Mouse (Mus musculus) CH12.LX (cell line): Measurements from ENCODE around the gene Rpl10a. TPM values are rescaled to one million over a fixed set of nuclear protein-coding genes. Genes with fewer than 3 reads are reported as not detected.

ENCODE experiments used
- DNase-seq: peaks from one replicate; pipeline ENCODE4 v3.0.0-alpha.2; 2013; ENCODE audit errors: extremely low read depth
- H3K27ac ChIP-seq: 2 replicates; pipeline ENCODE4 v1.5.1; 2012; ENCODE audit warnings: low read depth, mild to moderate bottlenecking, control low read depth, moderate library complexity; ENCODE audit not compliant: insufficient read depth
- H3K27me3 ChIP-seq: replicated peaks from 2 replicates; pipeline ENCODE3; 2012; ENCODE audit warnings: inconsistent platforms
- H3K36me3 ChIP-seq, 2 experiments: replicated peaks in 1 of 2; 2 replicates each; pipeline versions ENCODE3 to v1.6.1; 2012; ENCODE audit warnings: inconsistent platforms in 1 of 2, low read length in 1 of 2, mild to moderate bottlenecking in 1 of 2, mixed read lengths in 1 of 2, moderate library complexity in 1 of 2; ENCODE audit not compliant: control insufficient read depth in 1 of 2, insufficient read depth in 1 of 2
- H3K4me1 ChIP-seq, 2 experiments: 2 replicates each; pipeline ENCODE4 v1.6.1; 2012; ENCODE audit warnings: inconsistent platforms in 1 of 2, moderate library complexity in 1 of 2; ENCODE audit not compliant: insufficient read depth in 2 of 2, control insufficient read depth in 1 of 2
- H3K4me2 ChIP-seq: 2 replicates; pipeline ENCODE4 v1.6.1; 2012; ENCODE audit warnings: low read depth, mild to moderate bottlenecking, control low read depth; ENCODE audit not compliant: poor library complexity, insufficient read depth, severe bottlenecking
- H3K4me3 ChIP-seq, 3 experiments: fragments of 150-350 bp in 1 of 3; sonication (generic) in 1 of 3; replicated peaks in 1 of 3; 2 replicates each; pipeline versions ENCODE3 to v1.5.1; 2011 to 2012; ENCODE audit warnings: low read depth in 2 of 3, low read length in 2 of 3, mild to moderate bottlenecking in 2 of 3, moderate library complexity in 2 of 3, control low read depth in 1 of 3, improper control_type of control experiment in 1 of 3, inconsistent platforms in 1 of 3, mixed read lengths in 1 of 3; ENCODE audit not compliant: poor library complexity in 1 of 3
- H3K79me2 ChIP-seq: replicated peaks from 2 replicates; pipeline ENCODE4 v1.6.1; 2012; ENCODE audit warnings: mild to moderate bottlenecking, moderate library complexity; ENCODE audit not compliant: control insufficient read depth, poor library complexity, insufficient read depth, severe bottlenecking; ENCODE audit errors: extremely low read depth
- H3K9ac ChIP-seq: 2 replicates; pipeline ENCODE4 v1.6.1; 2012; ENCODE audit warnings: low read depth, mild to moderate bottlenecking, control low read depth, moderate library complexity; ENCODE audit not compliant: insufficient read depth
- H3K9me3 ChIP-seq: replicated peaks from 2 replicates; pipeline ENCODE3; 2012; ENCODE audit warnings: low read length, inconsistent platforms, mixed read lengths
- BHLHE40 ChIP-seq: IDR thresholded peaks from 2 replicates; pipeline ENCODE4 v1.6.1; 2011; ENCODE audit warnings: mild to moderate bottlenecking, low read depth, low read length, improper control_type of control experiment
- CHD2 ChIP-seq: IDR thresholded peaks from 2 replicates; pipeline ENCODE4 v1.6.1; 2011; ENCODE audit warnings: low read length, improper control_type of control experiment
- CTCF ChIP-seq, 2 experiments: IDR thresholded peaks in 1 of 2; conservative IDR thresholded peaks in 1 of 2; 2 replicates each; pipeline ENCODE4 v1.5.1; 2011 to 2012; ENCODE audit warnings: low read depth in 2 of 2, low read length in 2 of 2, improper control_type of control experiment in 1 of 2, inconsistent platforms in 1 of 2, mild to moderate bottlenecking in 1 of 2, moderate library complexity in 1 of 2
- ELF1 ChIP-seq: IDR thresholded peaks from 2 replicates; pipeline ENCODE4 v1.6.1; 2014; ENCODE audit warnings: low read depth, mild to moderate bottlenecking, inconsistent platforms, low read length, improper control_type of control experiment
- EP300 ChIP-seq: IDR thresholded peaks from 2 replicates; pipeline ENCODE4 v1.6.1; 2011; ENCODE audit warnings: low read length, improper control_type of control experiment
- ETS1 ChIP-seq: conservative IDR thresholded peaks from 2 replicates; pipeline ENCODE4 v1.6.1; 2012; ENCODE audit warnings: low read depth, mild to moderate bottlenecking, inconsistent platforms, low read length, improper control_type of control experiment, moderate library complexity
- GABPA ChIP-seq: IDR thresholded peaks from 2 replicates; pipeline ENCODE4 v1.6.1; 2012; ENCODE audit warnings: low read depth, low read length, improper control_type of control experiment, inconsistent platforms; ENCODE audit not compliant: insufficient replicate concordance
- HCFC1 ChIP-seq: IDR thresholded peaks from 2 replicates; pipeline ENCODE4 v1.6.1; 2012; ENCODE audit warnings: low read depth, mild to moderate bottlenecking, inconsistent platforms, low read length, improper control_type of control experiment
- IRF4 ChIP-seq: IDR thresholded peaks from 2 replicates; pipeline ENCODE4 v1.6.1; 2014; ENCODE audit warnings: low read depth, mild to moderate bottlenecking, inconsistent platforms, low read length, improper control_type of control experiment
- JUN ChIP-seq: IDR thresholded peaks from 2 replicates; pipeline ENCODE4 v1.6.1; 2011; ENCODE audit warnings: low read depth, mild to moderate bottlenecking, low read length, improper control_type of control experiment, moderate library complexity; ENCODE audit not compliant: insufficient read depth
- JUND ChIP-seq: conservative IDR thresholded peaks from 2 replicates; pipeline ENCODE4 v1.6.1; 2011; ENCODE audit warnings: low read depth, low read length, improper control_type of control experiment
- KAT2A ChIP-seq: IDR thresholded peaks from 2 replicates; pipeline ENCODE4 v1.6.1; 2012; ENCODE audit warnings: low read length, improper control_type of control experiment, inconsistent platforms; ENCODE audit not compliant: insufficient replicate concordance
- MAFK ChIP-seq: IDR thresholded peaks from 2 replicates; pipeline ENCODE4 v1.6.1; 2011; ENCODE audit warnings: low read length, improper control_type of control experiment; ENCODE audit not compliant: insufficient replicate concordance
- MAX ChIP-seq: IDR thresholded peaks from 2 replicates; pipeline ENCODE4 v1.6.1; 2011; ENCODE audit warnings: low read length, improper control_type of control experiment
- MEF2A ChIP-seq: IDR thresholded peaks from 2 replicates; pipeline ENCODE4 v1.6.1; 2014; ENCODE audit warnings: low read depth, mild to moderate bottlenecking, inconsistent platforms, low read length, improper control_type of control experiment, borderline replicate concordance
- MXI1 ChIP-seq: IDR thresholded peaks from 2 replicates; pipeline ENCODE4 v1.6.1; 2011; ENCODE audit warnings: mild to moderate bottlenecking, low read depth, low read length, improper control_type of control experiment
- MYC ChIP-seq: IDR thresholded peaks from 2 replicates; pipeline ENCODE4 v1.6.1; 2011; ENCODE audit warnings: low read depth, mild to moderate bottlenecking, improper control_type of control experiment, low read length
- NELFE ChIP-seq: IDR thresholded peaks from 2 replicates; pipeline ENCODE4 v1.6.1; 2011; ENCODE audit warnings: low read depth, low read length, improper control_type of control experiment
- NRF1 ChIP-seq: IDR thresholded peaks from 2 replicates; pipeline ENCODE4 v1.6.1; 2014; ENCODE audit warnings: low read depth, mild to moderate bottlenecking, inconsistent platforms, low read length, improper control_type of control experiment, moderate library complexity
- PAX5 ChIP-seq: IDR thresholded peaks from 2 replicates; pipeline ENCODE4 v1.6.1; 2012; ENCODE audit warnings: low read length, inconsistent platforms, mixed read lengths
- POLR2A ChIP-seq: IDR thresholded peaks from 2 replicates; pipeline ENCODE4 v1.6.1; 2011; ENCODE audit warnings: low read depth, mild to moderate bottlenecking, improper control_type of control experiment, low read length
- RAD21 ChIP-seq: IDR thresholded peaks from 2 replicates; pipeline ENCODE4 v1.6.1; 2011; ENCODE audit warnings: low read depth, mild to moderate bottlenecking, low read length, improper control_type of control experiment, moderate library complexity
- RCOR1 ChIP-seq: conservative IDR thresholded peaks from 2 replicates; pipeline ENCODE4 v1.6.1; 2012; ENCODE audit warnings: low read depth, mild to moderate bottlenecking, inconsistent platforms, low read length, improper control_type of control experiment
- SIN3A ChIP-seq: IDR thresholded peaks from 2 replicates; pipeline ENCODE4 v1.6.1; 2012; ENCODE audit warnings: low read length, improper control_type of control experiment, inconsistent platforms
- SMC3 ChIP-seq: IDR thresholded peaks from 2 replicates; pipeline ENCODE4 v1.6.1; 2011; ENCODE audit warnings: low read depth, low read length, improper control_type of control experiment
- TBP ChIP-seq: conservative IDR thresholded peaks from 2 replicates; pipeline ENCODE4 v1.6.1; 2011; ENCODE audit warnings: low read depth, low read length, improper control_type of control experiment
- TCF12 ChIP-seq: IDR thresholded peaks from 2 replicates; pipeline ENCODE4 v1.6.1; 2014; ENCODE audit warnings: low read depth, mild to moderate bottlenecking, inconsistent platforms, low read length, improper control_type of control experiment
- UBTF ChIP-seq: IDR thresholded peaks from 2 replicates; pipeline ENCODE4 v1.6.1; 2012; ENCODE audit warnings: low read depth, mild to moderate bottlenecking, inconsistent platforms, low read length, improper control_type of control experiment, moderate library complexity
- USF1 ChIP-seq: IDR thresholded peaks from 2 replicates; pipeline ENCODE4 v1.6.1; 2014; ENCODE audit warnings: low read depth, mild to moderate bottlenecking, inconsistent platforms, low read length, improper control_type of control experiment
- USF2 ChIP-seq: conservative IDR thresholded peaks from 2 replicates; pipeline ENCODE4 v1.6.1; 2011; ENCODE audit warnings: low read depth, low read length, improper control_type of control experiment
- ZMIZ1 ChIP-seq: IDR thresholded peaks from 2 replicates; pipeline ENCODE4 v1.6.1; 2012; ENCODE audit warnings: low read depth, mild to moderate bottlenecking, inconsistent platforms, low read length, improper control_type of control experiment
- dilution Hi-C: fragments of 300-500 bp; cut with MboI; formaldehyde crosslinking; loops from 2 replicates; pipeline ENCODE4 v1.14.3; 2020; ENCODE audit warnings: low sequenced_read_pairs; ENCODE audit not compliant: extremely low pct_unique_long_range_greater_than_20kb, extremely low pct_ligation_motif_present
- in situ Hi-C: fragments of 300-500 bp; cut with MboI; formaldehyde crosslinking; loops from 3 replicates; pipeline ENCODE4 v1.14.3; 2019; ENCODE audit warnings: low sequenced_read_pairs, low pct_ligation_motif_present, low pct_unique_long_range_greater_than_20kb, mixed read lengths
- polyA plus RNA-seq: library from polyadenylated mRNA; unstranded; fragments of >175 nt; gene quantifications from 2 replicates; pipeline ENCODE4 v1.2.1, GENCODE M21; 2012; ENCODE audit warnings: low read depth; ENCODE audit not compliant: insufficient read length
- total RNA-seq, 2 experiments: library from RNA; depleted of rRNA; stranded (reverse); fragments of 300-350 nt in 1 of 2; fragments of >200 nt in 1 of 2; gene quantifications; 2 replicates each; pipeline ENCODE4 v1.2.3; 2012 to 2014

Gene Rpl10a
- total and polyA plus RNA-seq, 3 experiments: 1,605 to 4,144 (median 3,467) TPM

GRCm38 (mm10) chr17:28280423-28280800, 47.9 kb upstream of the Rpl10a start:
- H3K79me2 ChIP-seq: no peaks in the 10 kb centered on the region
- H3K36me3 ChIP-seq: peaks cover 6 to 34% of the 10 kb centered on the region in 2 experiments
- H3K27me3 ChIP-seq: no peaks in the 10 kb centered on the region
- no peak overlapping the region for H3K4me2 ChIP-seq
- TF ChIP-seq SIN3A (no peak), USF1 (no peak), SMC3 (no peak), CHD2 (no peak), PAX5 (no peak), IRF4 (no peak), BHLHE40 (no peak), KAT2A (no peak), ETS1 (no peak), TCF12 (no peak), USF2 (no peak), ZMIZ1 (no peak), MEF2A (no peak), ELF1 (no peak), UBTF (no peak), NRF1 (no peak), RAD21 (no peak), CTCF (conservative IDR thresholded peaks at IDR 0.05 in 1 of 2, IDR thresholded peaks at IDR 0.05 in 1 of 2; ENCODE audit: low read depth in 2 of 2, low read length in 2 of 2) (no peak), POLR2A (no peak)
- H3K9ac ChIP-seq: no peak overlapping the region
- peaks cover 36 to 91% of the 10 kb centered on the region in 2 experiments for H3K4me1 ChIP-seq
- no peaks in the 10 kb centered on the region for H3K9me3 ChIP-seq
- no peak overlapping the region for H3K4me3 ChIP-seq
- no peak for DNase-seq
- in situ Hi-C loops (no loop called here), dilution Hi-C loops (no loop called here)
- no peak overlapping the region for H3K27ac ChIP-seq

- no peaks in the 10 kb centered on the region for H3K9me3 ChIP-seq
Observed at GRCm38 (mm10) chr17:28280831-28281377, 47.4 kb upstream of the Rpl10a start.

More at GRCm38 (mm10) chr17:28280831-28281377, 47.4 kb upstream of the Rpl10a start:
- H3K4me1 ChIP-seq: peaks cover 33 to 91% of the 10 kb centered on the region in 2 experiments
- dilution Hi-C loops: no loop called here
- H3K27ac ChIP-seq: no peak overlapping the region
- H3K4me3 ChIP-seq: peak overlapping the region in 1 of 3 experiments; percentile 5
- no peaks in the 10 kb centered on the region for H3K79me2 ChIP-seq
- no peak overlapping the region for H3K4me2 ChIP-seq
- peaks cover 6 to 35% of the 10 kb centered on the region in 2 experiments for H3K36me3 ChIP-seq
- DNase-seq: no peak
- TF ChIP-seq JUN (no peak), RAD21 (no peak), SIN3A (no peak), PAX5 (no peak), JUND (no peak), HCFC1 (no peak), NRF1 (no peak; the same call in 1 of the 2 replicates), TBP (no peak), IRF4 (no peak; the same call in 1 of the 2 replicates), NELFE (no peak), MAFK (no peak), POLR2A (no peak), USF2 (no peak), MYC (no peak), EP300 (no peak), MXI1 (no peak), MAX (no peak), MEF2A (no peak), RCOR1 (no peak), GABPA (no peak)
- H3K9ac ChIP-seq: no peak overlapping the region
- in situ Hi-C loops: no loop called here
- H3K27me3 ChIP-seq: no peaks in the 10 kb centered on the region
